Mouse (Mus musculus): ENCODE results near the gene E130308A19Rik.

The E130308A19Rik gene

DNA sequence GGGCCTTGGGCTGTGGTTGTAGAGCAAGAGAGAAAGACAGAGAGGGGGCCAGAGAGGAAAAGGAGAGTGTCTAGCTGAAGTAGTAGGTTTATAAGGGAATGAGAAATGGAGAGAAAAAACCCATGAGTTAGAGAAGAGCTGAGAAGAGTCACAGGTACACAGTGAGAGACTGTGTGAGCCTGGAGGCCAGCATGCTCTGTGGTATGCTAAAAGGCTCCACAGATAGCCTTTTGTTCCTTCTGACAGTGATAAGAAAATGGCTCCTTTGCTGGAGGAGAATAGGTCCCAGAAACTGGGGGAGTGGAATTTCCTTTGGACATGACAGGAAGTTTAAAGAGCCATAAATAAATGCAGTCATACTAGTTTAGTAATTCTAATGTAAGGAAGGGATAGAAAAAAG, 13.2 kb downstream of the E130308A19Rik start:
- DNase-seq (ENCODE audit: low spot score), result no peak

DNA sequence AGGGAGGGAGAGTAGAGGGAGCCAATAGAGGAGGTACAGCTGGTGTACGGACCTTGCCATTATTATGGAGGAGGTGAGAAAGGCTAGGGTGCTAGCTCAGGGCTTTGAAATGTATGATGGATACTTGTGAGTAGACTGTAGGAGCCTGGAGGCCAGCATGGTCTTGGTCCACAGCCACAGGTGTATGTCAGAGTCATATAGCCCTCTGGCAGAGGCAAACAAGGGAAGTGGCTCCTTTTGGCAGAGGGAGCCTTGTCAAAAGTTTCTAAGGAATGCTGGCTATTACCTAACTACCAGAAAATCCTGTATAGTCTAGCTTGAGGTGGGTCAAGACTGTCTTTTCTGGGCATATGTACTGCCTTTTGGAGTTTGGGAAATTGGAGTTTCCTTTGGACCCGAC, 14.7 kb downstream of the E130308A19Rik start:
- no peak for DNase-seq (ENCODE audit: low spot score)

DNA sequence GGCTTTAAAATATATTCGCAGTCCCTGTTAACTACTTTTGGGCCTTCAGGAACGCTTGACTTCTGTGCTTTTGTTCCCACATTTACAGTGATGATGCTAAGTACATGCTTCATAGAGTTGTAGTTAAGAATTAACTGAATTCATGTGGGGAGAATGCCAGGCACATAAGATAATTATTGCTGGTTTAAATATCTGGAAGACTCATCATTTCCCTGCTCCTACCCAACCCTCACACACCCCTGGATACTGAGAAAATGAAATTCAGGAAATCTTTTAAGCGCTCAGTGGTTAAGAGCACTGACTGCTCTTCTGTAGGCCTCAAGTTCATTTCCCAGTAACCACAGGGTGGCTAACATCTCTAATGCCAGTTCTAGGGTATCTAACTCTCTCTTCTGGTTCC, 16.0 kb downstream of the E130308A19Rik start:
- no peak for DNase-seq (ENCODE audit: low spot score)

DNA sequence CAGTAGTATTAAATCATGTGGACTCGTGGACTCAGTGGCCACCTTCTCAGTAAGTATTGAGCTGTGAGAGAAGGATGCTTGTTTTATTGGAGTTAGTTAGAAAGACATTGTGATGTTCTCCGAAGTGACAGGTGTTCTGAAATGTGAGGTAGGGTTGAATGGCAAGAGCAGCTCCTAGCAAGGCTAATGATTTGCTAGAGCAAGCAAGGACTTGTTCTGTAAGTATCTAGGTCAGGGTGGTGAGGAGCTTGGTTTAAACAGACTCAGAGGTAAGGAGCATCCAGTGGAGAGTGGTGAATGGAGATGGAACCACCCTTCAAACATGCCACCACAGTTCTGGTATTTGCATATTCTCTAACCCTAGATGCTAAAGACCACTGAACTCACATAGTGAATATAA, 16.6 kb downstream of the E130308A19Rik start:
- DNase-seq (ENCODE audit: low spot score), result no peak

DNA sequence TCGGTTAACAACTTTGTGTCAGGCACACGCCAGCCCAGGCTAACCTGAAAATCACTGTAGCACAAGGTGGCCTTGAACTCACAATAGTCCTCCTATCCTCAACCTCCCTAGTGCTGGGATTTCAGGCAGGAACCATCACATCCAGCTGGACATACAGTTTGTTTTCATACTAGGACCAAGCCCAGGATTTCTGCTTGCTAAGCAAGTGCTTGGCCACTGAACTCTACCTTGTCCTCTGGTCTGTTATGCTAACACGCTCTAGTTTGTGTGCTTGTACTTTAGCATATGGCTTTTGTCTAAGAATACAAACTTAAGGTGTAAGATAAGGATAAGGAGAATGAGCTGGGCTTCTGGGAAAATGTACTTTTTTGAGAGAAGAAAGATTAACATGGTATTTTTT, 18.4 kb downstream of the E130308A19Rik start:
- no peak for DNase-seq (ENCODE audit: low spot score)

DNA sequence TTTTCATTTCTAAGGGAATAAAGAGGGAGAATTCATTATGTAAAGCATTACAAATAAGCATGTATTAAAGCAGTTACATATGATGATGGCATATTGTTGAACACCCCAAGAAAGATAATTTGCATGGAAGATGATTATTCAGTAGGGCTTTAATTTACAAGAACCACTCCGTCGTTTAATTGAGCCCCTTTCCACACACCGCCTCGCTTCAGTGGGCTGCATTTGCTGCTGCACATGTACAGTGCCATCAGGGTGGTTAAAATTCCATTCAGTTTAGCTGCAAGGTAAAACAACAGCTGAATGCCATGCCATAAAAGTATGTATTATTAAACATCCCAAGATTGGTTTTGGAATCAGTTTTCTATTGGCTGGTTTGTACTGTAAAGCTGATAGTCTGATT, 19.0 kb downstream of the E130308A19Rik start:
- no peak for DNase-seq (ENCODE audit: low spot score)

DNA sequence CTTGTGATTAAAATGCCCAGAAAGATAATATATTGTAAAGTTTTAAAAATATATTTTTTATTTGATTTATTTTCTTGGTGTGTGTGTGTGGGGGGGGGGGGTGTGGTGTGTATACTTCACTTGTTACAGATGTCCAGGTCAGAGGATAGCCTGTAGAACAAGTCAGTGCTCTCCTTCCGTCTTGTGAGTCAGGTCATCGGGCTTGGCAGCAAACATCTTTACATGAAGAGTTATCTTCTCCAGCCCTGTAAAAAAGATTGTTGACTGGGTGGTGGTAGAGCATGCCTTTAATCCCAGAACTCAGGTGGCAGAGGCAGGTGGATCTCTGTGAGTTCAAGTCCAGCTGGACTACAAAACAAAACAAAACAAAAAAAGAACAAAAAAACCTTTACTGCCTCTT, 19.6 kb downstream of the E130308A19Rik start:
- DNase-seq (ENCODE audit: low spot score), result no peak

DNA sequence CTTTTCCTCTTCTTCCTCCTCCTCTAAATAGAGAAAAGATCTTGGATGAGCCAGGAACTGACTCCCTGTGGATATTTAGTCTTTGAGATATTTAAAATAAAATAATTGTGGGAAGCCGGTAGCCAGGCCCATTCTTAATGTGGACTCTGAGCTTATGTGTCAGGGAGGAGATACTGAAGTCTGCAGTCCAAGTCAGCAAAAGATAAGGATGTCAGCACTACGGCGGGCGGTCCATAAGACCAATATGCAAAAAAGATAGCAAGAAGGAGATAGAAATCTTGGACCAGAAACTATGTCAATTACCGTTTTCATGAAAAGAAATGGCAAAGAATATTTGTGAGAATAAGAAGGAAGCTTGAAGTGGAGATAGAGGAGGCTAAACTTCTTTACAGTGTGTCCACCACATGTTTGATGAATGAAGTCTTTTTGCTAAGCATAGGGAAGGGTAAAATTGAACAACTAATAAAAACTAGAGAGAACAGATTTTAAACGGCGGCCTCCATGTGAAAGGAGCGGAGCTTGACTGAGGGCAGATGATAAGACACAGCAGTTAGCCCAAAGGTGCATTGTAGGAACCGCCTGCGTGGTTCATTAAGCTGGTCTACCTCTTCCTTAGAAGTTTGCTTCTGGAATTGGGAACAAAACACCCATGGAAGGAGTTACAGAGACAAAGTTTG, 20.1 kb downstream of the E130308A19Rik start:
- DNase-seq (ENCODE audit: low spot score), result no peak

DNA sequence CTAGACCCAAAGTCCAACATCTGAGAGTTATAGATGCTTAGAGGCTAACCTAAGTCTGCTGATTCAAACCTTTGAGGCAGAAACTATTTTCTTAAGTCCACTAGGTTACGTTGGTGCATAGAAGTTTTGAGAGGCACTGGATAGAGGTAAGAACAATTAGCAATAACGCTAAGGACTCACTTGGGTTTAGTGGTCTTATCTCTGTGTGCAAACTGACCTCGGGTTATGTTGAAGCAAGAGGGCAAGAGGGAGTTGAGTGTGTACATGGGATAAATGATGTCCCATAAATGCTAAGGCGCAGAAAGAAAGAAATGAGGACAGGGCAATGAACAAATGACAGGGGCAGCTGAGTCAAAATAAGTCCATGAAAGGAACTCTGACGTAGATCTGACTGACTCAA, 23.1 kb downstream of the E130308A19Rik start:
- DNase-seq (ENCODE audit: low spot score), result no peak

DNA sequence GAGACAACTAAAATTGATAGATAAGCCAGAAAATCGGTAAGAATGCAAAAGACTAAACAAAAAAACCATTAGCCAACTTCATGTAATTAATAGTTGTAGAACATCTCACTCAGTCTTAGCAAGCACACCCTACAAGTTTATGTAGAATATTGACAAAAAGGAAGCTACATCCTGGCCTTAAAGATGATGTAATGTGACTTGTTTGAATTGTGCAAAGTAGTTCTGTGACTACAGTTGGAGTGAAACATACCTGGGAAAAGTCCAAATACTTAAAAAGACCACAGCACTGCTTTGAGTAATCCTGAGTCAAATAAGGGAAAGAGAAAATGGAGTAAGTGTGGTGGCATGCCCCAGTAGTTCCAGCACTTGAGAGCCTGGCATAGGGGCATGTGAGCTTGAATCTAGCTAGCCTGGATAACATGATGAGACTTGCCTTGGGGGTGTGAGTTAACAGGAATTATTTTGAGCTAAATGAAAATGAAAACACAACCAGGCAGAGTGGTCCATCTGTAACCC, 26.2 kb downstream of the E130308A19Rik start:
- no peak for DNase-seq (ENCODE audit: low spot score)

DNA sequence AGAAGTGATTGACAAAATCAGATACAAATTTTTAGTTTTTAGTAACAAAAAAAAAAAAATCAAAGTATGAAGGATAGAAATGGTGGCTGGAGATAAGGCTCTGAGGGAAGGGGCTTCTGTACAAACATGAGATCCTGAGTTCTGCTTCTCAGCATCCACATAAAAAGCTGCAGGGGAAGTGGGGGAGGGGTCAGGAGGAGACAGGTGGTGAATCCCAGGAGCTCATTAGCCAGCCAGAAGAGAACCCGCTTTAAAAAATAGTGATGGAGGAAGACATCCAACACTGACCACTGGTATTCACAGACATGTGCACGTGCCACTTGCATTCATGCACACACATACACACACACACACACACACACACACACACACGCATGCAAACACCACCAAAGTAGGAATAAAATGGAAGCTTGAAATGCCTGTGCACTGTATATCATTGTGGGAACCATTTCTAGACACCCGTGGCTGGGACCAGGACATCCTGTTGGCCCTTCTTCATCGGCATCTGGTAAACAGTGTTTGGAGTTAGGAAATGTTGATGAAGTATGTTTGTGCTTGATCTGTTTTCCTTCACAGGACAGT, 30.1 kb downstream of the E130308A19Rik start:
- DNase-seq (ENCODE audit: low spot score), result no peak

DNA sequence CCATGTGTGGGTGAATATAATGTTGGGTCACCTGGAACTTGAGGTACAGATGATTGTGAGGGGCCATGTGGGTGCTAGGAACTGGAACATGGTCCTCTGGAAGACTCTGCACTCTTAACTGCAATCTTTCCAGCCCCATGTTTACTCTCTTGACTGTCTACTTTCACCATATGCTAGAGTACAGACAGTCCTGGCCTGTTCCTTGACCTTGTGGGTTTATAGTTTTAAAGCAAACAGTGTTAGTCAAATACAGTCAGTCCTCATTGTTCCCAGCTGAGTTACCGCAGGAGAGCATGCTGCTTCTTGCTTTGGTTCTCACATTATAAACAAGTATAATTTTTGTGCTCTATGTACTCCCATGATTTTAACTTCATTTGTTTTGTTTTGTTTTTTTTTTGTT, 36.2 kb downstream of the E130308A19Rik start:
- no peak for DNase-seq (ENCODE audit: low spot score)

DNA sequence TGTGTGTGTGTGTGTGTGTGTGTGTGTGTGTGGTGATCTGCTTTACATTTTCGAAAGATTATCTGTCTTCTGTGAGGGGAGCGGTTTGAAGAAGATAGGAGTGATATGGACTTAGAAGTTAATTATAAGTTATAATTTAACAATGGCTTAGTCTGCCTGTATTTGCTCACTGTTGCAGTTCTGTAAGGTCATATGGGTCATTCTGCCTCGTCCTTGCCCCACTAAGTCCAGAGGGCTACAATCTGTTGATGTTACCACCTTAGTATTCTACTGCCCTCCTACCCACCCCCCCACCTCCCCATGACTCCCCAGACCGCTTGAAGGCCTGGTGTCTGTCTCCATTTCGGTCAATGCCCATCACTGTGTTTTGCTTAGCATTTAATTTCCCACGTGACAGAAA, 37.4 kb downstream of the E130308A19Rik start:
- no peak for DNase-seq (ENCODE audit: low spot score)

DNA sequence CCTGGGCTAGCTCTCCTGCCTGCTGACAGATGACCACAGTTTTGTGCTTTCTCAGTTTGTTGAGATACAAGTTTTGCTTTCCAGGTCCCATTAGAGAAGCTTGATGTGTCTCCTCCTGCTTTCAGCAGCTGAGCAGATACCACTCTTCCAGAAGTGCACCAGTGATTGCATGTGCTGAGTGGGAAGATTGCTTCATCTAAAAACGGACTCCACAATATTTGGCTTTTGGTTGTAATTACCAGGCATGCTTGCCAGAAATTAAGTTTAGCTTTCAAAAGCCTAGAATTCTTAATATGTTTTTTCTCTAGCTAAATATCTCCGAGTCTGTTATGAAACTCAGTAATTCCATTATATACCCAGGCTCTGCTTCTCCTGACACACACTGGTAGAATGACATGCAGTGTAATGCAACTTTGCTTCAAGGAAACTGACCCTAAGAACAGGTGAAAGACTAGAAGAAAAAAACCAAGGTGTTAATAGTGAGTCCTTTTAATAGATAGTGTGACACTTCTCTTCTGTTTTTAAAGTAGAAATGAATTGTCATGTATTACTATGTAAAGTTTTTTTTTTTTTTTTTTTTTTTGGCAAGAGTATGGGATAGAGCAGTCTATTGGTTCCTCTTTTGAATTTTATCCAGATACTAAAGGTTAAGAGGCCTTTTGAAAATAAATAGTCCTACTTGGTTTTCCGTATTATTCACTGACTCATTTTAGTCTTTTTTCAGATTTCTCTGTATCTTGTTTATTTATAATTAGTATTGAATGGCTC, 40.7 kb downstream of the E130308A19Rik start:
- no peak for DNase-seq (ENCODE audit: low spot score)

DNA sequence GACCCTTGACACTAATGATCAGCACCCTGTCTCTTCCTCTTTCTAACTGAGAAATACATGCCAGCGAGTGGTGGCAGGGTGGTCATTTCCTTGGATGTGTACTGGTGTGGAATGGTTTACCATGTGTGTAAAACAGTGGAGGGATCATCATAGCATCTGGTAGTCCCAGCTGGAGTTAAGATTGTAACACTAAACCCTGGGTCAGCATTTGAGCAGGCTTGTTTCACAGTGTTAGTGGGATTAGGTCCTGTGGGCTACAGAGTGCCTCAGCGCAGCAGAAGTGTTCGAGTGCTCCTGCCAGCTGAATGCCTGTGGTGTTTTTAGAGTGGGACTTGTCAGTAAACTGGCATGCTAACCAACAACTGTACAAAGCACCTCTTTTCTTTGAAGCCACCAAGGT, 42.0 kb downstream of the E130308A19Rik start:
- no peak for DNase-seq (ENCODE audit: low spot score)

DNA sequence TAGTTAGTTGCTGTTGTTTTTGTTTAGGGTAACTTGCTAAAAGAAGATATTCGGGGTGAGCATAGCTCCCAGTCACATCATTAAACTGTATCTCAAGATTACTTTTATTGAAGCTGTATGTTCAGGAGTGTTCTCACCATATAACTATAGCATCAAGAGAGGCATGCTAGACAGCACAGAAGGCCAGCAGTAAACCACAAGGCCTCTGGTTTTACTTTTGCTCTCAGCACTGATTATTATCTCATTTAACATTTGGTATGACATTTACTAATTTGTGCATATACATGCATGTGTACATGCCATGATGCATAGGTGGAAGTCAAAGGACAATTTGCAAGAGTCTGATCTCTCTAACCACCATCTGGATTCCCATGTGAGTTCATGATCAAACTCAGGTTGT, 43.1 kb downstream of the E130308A19Rik start:
- no peak for DNase-seq (ENCODE audit: low spot score)

DNA sequence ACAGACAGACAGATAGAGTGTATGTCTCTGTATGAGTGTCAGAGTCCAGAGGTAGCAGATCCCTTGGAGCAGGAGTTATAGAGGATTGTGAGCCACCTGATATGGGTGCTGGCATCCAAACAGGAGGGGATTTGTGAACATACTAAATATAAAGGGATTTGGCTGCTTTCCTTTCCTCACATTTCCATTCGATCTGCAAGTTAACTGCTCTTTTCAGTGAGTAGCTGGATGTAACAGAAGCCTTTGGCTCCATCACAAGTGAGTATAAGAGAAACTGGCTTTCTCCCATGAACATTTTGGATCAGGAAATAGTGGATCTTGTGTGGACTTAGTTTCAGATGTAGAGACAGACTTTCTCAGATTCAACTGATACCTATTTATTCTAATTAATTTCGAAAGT, 44.0 kb downstream of the E130308A19Rik start:
- DNase-seq (ENCODE audit: low spot score), result no peak

DNA sequence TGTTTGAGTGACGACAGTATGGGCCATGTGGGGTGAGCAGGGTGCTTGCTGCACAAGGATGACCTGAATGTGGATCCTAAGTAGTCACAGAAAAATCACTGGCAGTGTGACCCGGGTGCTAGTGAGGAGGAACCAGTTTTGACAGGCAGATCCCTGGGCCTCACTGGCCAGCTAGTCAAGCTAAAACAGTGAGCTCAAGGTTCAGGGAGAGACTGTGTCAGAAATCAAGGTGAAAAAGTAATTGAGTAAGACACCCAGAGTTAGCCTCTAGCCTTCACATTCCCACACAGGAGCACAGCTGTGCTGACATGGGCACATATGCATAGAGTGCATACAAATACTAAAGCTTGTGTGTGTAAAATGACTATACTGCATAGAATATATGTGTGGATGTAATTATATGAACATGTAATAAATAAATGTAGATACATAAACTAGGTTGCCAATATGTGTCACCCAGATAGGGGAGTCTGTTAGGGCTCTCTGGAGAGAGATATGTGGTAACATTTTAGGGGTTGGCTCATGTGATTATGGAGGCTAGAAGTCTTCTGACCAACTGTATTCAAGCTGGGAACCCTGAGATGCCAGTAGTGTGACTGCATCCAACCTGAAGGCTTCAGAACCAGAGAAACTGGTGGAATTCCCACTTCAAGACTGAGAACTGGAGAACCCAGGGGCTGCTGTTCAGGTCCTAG, 47.6 kb downstream of the E130308A19Rik start:
- DNase-seq (ENCODE audit: low spot score), result no peak

DNA sequence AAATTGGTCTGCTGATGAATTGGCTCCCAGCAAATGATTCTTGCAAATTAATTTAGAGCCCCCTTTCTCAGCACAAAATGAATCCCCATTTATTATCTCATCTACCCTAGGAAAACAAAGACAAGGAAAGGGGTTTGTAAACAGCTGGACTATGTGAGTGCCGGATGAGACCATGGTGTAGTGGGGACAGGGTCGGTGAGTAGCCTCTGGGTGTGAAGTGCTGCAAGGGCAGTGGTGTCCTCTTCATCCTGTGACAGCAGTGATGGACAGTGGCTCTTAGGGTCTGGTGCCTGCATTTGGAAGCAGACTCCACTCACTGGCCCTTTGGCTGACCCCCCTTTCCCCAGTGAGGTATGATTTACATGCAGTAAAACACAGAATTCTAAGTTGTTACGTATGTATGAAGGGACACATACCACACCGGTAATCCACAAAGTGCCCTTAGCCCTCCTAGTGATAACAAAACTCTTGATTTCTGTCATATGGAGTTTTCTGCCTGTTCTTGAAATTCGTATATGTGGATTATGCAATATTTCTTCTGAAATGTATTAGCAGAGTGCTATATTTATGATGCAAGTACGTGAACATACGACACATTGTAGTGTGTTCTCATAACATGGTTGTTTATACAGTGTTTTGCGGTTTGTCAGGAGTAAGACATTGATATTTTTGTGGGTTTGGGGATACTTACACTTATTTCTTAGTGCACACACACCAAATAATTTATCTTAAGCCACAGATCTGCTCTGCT, 49.1 kb downstream of the E130308A19Rik start:
- no peak for DNase-seq (ENCODE audit: low spot score)

DNA sequence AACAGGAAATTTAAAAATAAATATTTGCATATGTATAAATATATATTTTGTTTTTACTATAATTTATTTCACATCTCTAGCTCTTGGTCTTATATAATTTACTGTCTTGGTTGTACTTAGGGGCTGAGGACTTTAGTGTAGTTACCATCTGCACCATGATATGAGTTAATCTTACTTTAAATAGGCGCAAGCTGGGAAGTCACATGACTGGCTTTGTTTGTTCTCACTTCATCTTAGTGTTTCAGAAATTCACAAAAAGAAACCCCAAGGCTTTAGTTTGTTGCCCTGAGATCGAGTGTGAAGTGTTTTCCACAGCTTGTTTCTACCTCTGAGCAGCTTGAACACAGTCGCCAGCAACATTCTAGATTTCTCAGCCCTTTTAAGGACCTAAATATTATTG, 49.7 kb downstream of the E130308A19Rik start:
- DNase-seq (ENCODE audit: low spot score), result no peak

DNA sequence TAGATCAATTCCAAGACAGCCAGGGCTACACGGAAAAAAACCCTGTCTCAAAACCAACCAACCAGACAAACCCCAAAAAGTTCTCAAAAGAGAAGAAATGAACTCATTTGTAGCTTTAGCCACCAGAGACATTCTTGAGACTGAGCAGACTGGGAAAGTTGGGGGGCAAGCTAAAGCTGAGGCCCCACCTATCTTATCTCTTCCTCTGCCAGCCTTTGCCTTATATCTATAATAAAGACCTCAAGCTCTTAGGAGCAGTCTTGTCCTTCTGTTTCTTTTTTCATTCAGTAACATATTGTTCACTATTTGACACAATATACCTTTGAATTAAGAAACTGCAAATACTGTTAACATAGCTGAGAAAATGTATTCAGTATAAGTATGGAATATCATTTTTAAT, 55.4 kb downstream of the E130308A19Rik start:
- no peak for DNase-seq (ENCODE audit: low spot score)

DNA sequence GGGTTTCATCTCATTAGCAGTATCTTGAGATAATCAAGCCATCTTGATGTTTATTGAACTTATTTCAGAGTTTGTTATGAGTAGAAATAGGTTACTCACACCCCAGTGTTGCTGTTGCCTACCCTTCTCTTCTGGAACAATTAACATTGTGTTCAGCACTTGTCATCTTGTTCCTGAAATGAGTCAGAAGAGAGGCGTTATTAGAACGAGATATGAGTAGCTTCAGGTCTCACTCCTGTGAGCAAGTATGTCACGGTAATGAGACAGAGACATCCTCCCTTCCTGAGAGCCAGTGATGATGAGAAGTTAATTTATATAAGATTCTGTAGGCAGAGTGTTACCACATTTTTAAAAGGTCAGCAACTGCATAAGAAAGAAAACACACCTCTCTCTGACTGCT, 56.5 kb downstream of the E130308A19Rik start:
- DNase-seq (ENCODE audit: low spot score), result no peak

Data from ovary, postnatal 14 days (tissue).